Mouse (Mus musculus): ENCODE data around the gene Xndc1. TPM values are rescaled to one million over a fixed set of nuclear protein-coding genes. Genes with fewer than 3 reads are reported as not detected.

Xndc1 gene
- 7.8 and 8.9 TPM in 2 replicates for polyA plus RNA-seq (2015; fragmentation: Nextera tagmentation; extraction: Ambion mirVana)

DNA sequence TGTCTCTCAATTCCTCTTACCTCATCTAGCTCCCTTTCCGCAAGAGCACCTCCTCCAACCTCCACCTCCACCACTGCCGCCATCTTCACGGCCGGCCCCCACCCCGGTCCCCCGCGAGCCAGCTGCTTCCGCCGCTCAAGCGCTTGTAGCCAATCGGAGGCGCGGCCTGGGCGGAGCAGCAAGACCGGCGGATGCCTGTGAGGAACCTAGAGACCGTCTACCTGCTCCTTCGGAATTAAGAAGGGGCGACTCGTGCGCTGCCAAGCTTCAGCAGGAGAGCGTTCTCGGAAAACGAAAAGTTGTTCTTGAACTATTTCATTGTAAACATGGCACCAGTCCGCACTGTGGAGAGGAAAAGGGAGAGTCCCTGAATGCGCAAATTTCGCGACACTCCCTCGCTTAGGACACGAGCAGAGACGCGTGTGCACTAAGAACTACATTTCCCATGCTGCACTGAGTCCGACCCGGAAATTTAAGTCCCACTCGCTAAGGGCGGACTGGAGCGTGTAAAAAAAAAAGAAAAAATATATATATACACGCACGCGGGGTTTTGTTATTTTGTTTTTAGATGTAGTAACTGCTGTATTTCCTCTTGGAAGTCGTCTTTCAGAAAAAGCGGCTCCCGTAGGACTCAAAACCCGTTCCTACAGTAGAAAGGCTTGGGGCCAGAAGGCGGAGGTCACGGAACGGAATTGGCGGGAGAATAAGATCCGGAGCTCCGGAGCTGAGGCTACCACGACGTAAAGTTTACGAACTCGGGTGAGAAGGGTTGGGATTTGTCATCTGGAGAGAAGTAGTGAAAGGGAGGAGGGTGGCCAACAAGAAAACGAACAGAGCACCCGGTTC is at the start of gene Xndc1, which contains the start of the genes Rnf121 and Xntrpc:
Gene Xndc1, plus strand, starts transcription at position 466 of the 846 bp plus-strand sequence.
Gene Rnf121, minus strand, starts transcription at position 424 of the 846 bp plus-strand sequence.
Gene Xntrpc, plus strand, starts transcription at position 668 of the 846 bp plus-strand sequence.
- H3K9ac ChIP-seq (ENCODE audit: low read length): peak within 1 kb of the TSS; percentile 64
- WGBS: under 1% methylated on average over 56 of the region's 56 CpGs
- peak; percentile 95 for DNase-seq (ENCODE audit: low spot score)
- peak within 1 kb of the TSS; percentile 70 for H3K4me2 ChIP-seq (replicated peaks; ENCODE audit: low read depth)
- no peaks in the 10 kb centered on the region for H3K9me3 ChIP-seq (ENCODE audit: control insufficient read depth, low read length)
- peak within 1 kb of the TSS; percentile 71 for H3K4me3 ChIP-seq (ENCODE audit: low read depth, low read length)
- no peaks in the 10 kb centered on the region for H3K27me3 ChIP-seq (ENCODE audit: control insufficient read depth, insufficient read depth, low read length)
- TF ChIP-seq CTCF (IDR thresholded peaks at IDR 0.05; ENCODE audit: low read depth) (no peak), EP300 (optimal IDR thresholded peaks at IDR 0.05) (no peak)
- H3K27ac ChIP-seq (replicated peaks): peak within 1 kb of the TSS; percentile 87
- peak; percentile 98 for ATAC-seq (ENCODE audit: low FRiP score, low TSS enrichment)
- peaks cover 7% of the 10 kb centered on the region; the same call in 1 of the 2 replicates for H3K4me1 ChIP-seq (replicated peaks; ENCODE audit: control insufficient read depth, insufficient read depth)
- H3K36me3 ChIP-seq (ENCODE audit: control insufficient read depth, insufficient read depth, low read length): no peaks in the 10 kb centered on the region

GRCm38 (mm10) chr7:102016936-102017335 is 48.4 kb upstream of the Xndc1 start:
- 77% methylated on average over 4 of the region's 4 CpGs for WGBS
- TF ChIP-seq EP300 (optimal IDR thresholded peaks at IDR 0.05): no peak
- no peak for TF ChIP-seq CTCF (IDR thresholded peaks at IDR 0.05; ENCODE audit: low read depth)
- Histone ChIP-seq H3K4me3 (ENCODE audit: low read depth, low read length) (no peak overlapping the region), H3K36me3 (ENCODE audit: control insufficient read depth, insufficient read depth, low read length) (peaks cover 42% of the 10 kb centered on the region), H3K9me3 (ENCODE audit: control insufficient read depth, low read length) (no peaks in the 10 kb centered on the region), H3K4me1 (replicated peaks; ENCODE audit: control insufficient read depth, insufficient read depth) (no peaks in the 10 kb centered on the region), H3K27ac (replicated peaks) (0 out of 2 replicates have a peak overlapping the region, but pooled peaks have one; percentile 8), H3K9ac (ENCODE audit: low read length) (no peak overlapping the region), H3K4me2 (replicated peaks; ENCODE audit: low read depth) (peak overlapping the region; percentile 34), H3K27me3 (ENCODE audit: control insufficient read depth, insufficient read depth, low read length) (no peaks in the 10 kb centered on the region)
- no peak for DNase-seq (ENCODE audit: low spot score)
- no peak for ATAC-seq (ENCODE audit: low FRiP score, low TSS enrichment)

- no peaks in the 10 kb centered on the region for H3K4me1 ChIP-seq (replicated peaks; ENCODE audit: control insufficient read depth, insufficient read depth)
- no peaks in the 10 kb centered on the region for H3K9me3 ChIP-seq (ENCODE audit: control insufficient read depth, low read length)
- peak; percentile 30; the same call in 1 of the 2 replicates for ATAC-seq (ENCODE audit: low FRiP score, low TSS enrichment)
- WGBS: 62% methylated on average over 5 of the region's 5 CpGs
- H3K4me2 ChIP-seq (replicated peaks; ENCODE audit: low read depth): peak overlapping the region; percentile 34
- H3K27me3 ChIP-seq (ENCODE audit: control insufficient read depth, insufficient read depth, low read length): no peaks in the 10 kb centered on the region
- DNase-seq (ENCODE audit: low spot score): peak; percentile 37
- H3K4me3 ChIP-seq (ENCODE audit: low read depth, low read length): 0 out of 2 replicates have a peak overlapping the region, but pooled peaks have one; percentile 4
- H3K36me3 ChIP-seq (ENCODE audit: control insufficient read depth, insufficient read depth, low read length): peaks cover 39% of the 10 kb centered on the region
- H3K9ac ChIP-seq (ENCODE audit: low read length): no peak overlapping the region
- 0 out of 2 replicates have a peak overlapping the region, but pooled peaks have one; percentile 8 for H3K27ac ChIP-seq (replicated peaks)
- no peak for TF ChIP-seq CTCF (IDR thresholded peaks at IDR 0.05; ENCODE audit: low read depth)
- TF ChIP-seq EP300 (optimal IDR thresholded peaks at IDR 0.05): no peak
Observed at GRCm38 (mm10) chr7:102017452-102017851, 47.9 kb upstream of the Xndc1 start.

DNA sequence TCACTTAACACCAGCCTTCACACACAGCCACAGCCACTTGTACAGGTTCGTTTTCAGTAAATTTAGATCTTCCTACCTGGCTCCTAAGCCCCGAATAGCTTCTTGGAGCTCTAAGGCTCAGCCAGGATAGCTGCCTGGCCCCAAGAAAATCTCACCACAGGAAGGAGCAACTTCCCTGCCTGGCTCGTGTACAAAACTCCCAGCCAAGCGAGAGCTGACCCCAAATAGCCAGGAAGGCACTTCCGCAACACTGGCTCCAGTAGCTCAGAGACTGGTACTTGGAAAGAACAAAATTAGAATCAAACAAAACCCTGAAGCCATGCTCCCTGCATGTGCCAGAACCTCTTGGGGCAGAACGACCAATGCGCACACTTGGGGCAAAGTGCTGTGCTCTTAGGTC is 47.3 kb upstream of the Xndc1 start:
- 73% methylated on average over 7 of the region's 7 CpGs for WGBS
- TF ChIP-seq CTCF (IDR thresholded peaks at IDR 0.05; ENCODE audit: low read depth) (no peak), EP300 (optimal IDR thresholded peaks at IDR 0.05) (no peak)
- Histone ChIP-seq H3K27me3 (ENCODE audit: control insufficient read depth, insufficient read depth, low read length) (no peaks in the 10 kb centered on the region), H3K4me1 (replicated peaks; ENCODE audit: control insufficient read depth, insufficient read depth) (no peaks in the 10 kb centered on the region), H3K9ac (ENCODE audit: low read length) (no peak overlapping the region), H3K9me3 (ENCODE audit: control insufficient read depth, low read length) (no peaks in the 10 kb centered on the region), H3K36me3 (ENCODE audit: control insufficient read depth, insufficient read depth, low read length) (peaks cover 37% of the 10 kb centered on the region), H3K4me2 (replicated peaks; ENCODE audit: low read depth) (no peak overlapping the region), H3K27ac (replicated peaks) (no peak overlapping the region; the same call in 1 of the 2 replicates), H3K4me3 (ENCODE audit: low read depth, low read length) (no peak overlapping the region)
- DNase-seq (ENCODE audit: low spot score) (no peak), ATAC-seq (ENCODE audit: low FRiP score, low TSS enrichment) (no peak)

GRCm38 (mm10) chr7:102018590-102018989 is 46.7 kb upstream of the Xndc1 start, which contains the start of gene Il18bp:
Il18bp (minus strand) TSS chr7:102018690.
- Histone ChIP-seq H3K4me2 (replicated peaks; ENCODE audit: low read depth) (peak within 1 kb of the TSS; percentile 34), H3K4me1 (replicated peaks; ENCODE audit: control insufficient read depth, insufficient read depth) (no peaks in the 10 kb centered on the region), H3K36me3 (ENCODE audit: control insufficient read depth, insufficient read depth, low read length) (peaks cover 37% of the 10 kb centered on the region), H3K9ac (ENCODE audit: low read length) (no peak within 1 kb of the TSS), H3K27me3 (ENCODE audit: control insufficient read depth, insufficient read depth, low read length) (no peaks in the 10 kb centered on the region), H3K27ac (replicated peaks) (peak within 1 kb of the TSS; percentile 8; the same call in 1 of the 2 replicates), H3K9me3 (ENCODE audit: control insufficient read depth, low read length) (no peaks in the 10 kb centered on the region), H3K4me3 (ENCODE audit: low read depth, low read length) (0 out of 2 replicates have a peak within 1 kb of the TSS, but pooled peaks have one; percentile 4)
- TF ChIP-seq EP300 (optimal IDR thresholded peaks at IDR 0.05) (no peak), CTCF (IDR thresholded peaks at IDR 0.05; ENCODE audit: low read depth) (no peak)
- ATAC-seq (ENCODE audit: low FRiP score, low TSS enrichment) (no peak), DNase-seq (ENCODE audit: low spot score) (no peak)
- 88% methylated on average over 3 of the region's 3 CpGs for WGBS
